Mouse (Mus musculus): ENCODE measurements at regions not wholly inside any gene's neighbourhood (a gene's known extent, or its start where the extent isn't known, plus 50 kb on each side); places are given as distances from the start of the nearest gene placed in this dataset.

- no peak for DNase-seq (ENCODE audit: low spot score)
Measured at GRCm38 (mm10) chr12:71718911-71719310, 112.0 kb upstream of the Daam1 start.

DNA sequence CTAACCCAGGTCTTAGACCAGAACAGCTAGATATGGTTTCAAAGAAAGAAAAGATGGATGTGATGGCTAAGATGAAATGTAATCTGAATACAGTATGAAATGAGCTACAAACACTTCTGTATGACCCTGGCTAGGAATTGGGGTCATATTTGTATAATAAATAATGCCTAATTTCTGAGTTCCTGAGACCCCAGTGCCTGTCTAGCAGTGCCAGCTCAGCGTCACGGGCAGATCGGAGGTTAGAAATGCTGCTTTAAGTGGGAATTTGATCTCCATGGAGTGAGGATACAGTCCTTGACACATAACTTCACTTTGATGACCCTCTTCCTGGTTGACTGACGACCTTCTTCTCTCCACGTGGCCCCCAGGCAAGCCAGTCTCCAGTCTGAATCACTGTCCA lies 105.7 kb upstream of the Daam1 start:
- DNase-seq (ENCODE audit: low spot score) = no peak

GRCm38 (mm10) chr12:71725713-71726336 lies 105.1 kb upstream of the Daam1 start:
- no peak for DNase-seq (ENCODE audit: low spot score)

GRCm38 (mm10) chr12:71743345-71743744 lies 87.5 kb upstream of the Daam1 start:
- DNase-seq (ENCODE audit: low spot score) = no peak

GRCm38 (mm10) chr12:71746011-71746410 lies 84.9 kb upstream of the Daam1 start:
- DNase-seq (ENCODE audit: low spot score) = no peak

DNA sequence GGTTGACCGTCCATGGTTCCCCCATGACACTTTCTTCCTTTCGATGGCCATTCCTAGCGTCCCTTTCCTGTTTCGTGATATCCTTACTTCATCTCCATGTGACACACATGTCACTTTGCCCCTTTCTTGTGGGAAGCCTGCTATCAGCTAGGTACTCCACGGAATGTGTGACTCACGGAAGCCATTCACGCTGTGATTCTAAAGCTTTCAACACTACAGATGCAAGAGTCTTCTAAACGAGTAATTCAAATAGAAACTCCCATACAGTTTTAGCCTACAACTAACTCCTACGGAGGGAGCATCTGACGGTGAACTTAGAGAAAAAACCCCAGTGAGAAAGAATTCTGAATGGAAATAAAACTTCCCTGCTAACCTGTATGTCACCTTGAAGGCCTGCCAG lies 83.5 kb upstream of the Daam1 start:
- no peak for DNase-seq (ENCODE audit: low spot score)

DNA sequence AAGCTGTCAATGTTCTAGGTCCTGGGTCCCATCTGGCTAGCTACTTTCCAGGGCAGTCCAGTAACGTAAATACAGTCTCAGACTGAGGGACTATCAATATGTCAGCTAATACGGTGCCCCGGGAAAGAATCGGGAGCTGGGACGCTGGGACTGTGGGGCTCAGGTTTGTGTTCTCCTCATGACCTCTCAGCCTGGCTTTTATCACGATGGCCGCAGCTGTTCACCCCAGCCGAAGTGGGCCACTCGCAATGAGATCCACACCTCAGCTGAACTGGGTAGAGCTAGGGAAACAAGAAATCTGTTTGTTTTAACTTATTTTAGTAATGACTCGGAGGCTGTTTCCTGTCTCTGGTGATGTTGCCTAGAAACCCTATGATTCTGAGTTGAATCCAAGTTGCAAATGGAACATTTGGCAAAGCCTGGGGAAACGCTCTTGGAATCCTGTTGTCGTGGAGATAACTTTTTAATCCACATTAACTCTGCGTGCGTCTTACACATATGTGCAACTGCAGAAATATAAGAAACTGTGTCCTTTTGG lies 83.0 kb upstream of the Daam1 start:
- peak; percentile 69 for DNase-seq (ENCODE audit: low spot score)

GRCm38 (mm10) chr12:71748731-71749130 lies 82.1 kb upstream of the Daam1 start:
- peak; percentile 69 for DNase-seq (ENCODE audit: low spot score)

GRCm38 (mm10) chr12:71749668-71750067 lies 81.2 kb upstream of the Daam1 start:
- DNase-seq (ENCODE audit: low spot score) = no peak

DNA sequence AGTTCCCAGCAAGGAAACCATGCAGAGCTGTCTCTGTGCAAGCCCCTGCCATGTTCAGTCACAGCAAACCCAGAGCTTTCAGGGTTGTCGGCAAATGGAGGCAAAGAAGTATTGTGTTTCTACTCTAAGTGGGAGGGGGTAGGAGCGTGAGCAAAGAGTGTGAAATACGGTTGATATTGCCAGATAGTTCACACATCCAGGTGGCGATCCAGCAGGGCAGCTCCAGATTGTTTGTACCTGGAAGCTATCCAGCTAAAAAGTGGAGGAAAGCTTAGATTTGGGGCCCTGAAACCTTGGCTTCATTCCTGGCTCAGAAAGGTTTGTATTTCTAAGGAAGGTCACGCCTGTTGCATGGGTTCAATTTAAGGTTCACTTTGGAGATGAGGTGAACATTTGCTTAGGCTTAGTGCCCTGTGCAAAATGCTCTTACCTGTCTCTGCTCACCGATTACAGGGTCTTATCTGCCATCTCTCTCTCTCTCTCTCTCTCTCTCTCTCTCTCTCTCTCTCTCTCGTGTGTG lies 78.1 kb upstream of the Daam1 start:
- no peak for DNase-seq (ENCODE audit: low spot score)

DNA sequence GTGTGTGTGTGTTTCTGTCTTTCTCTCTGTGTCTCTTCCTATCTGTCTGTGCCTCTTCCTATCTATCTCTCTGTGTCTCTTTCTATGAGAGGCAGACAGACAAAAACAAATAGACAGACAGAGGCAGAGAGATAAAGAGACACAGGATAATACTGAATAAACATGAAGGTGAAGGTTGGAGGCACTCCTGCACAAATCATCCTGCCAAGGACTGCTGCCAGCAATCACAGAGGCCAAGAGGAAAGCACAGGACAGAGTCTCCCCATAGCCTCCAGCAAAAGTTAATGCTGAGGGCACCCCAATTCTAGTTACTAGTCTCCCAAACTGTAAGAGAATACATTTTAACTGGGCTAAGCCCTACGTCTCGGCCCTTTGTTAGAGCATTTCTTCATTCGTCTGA lies 77.6 kb upstream of the Daam1 start:
- DNase-seq (ENCODE audit: low spot score) = no peak

DNA sequence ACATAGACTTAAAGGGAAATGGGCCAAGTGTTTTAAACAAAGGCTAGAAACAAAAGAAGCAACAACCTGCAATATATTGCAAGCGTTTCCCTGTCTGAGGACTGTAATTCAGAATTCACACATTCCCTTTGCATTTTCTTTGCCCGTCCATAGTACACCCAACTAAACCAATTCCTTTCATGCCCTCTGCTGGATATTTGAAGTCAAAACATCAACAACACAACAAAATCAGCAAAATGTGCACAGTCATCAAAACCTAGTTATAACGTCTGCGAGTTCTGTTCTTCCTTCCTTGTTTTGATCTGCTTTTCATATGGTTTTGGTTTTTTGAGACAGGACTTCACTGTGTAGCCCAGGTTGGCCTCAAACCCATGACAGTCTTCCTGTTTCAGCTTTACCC lies 67.7 kb upstream of the Daam1 start:
- DNase-seq (ENCODE audit: low spot score) = no peak

DNA sequence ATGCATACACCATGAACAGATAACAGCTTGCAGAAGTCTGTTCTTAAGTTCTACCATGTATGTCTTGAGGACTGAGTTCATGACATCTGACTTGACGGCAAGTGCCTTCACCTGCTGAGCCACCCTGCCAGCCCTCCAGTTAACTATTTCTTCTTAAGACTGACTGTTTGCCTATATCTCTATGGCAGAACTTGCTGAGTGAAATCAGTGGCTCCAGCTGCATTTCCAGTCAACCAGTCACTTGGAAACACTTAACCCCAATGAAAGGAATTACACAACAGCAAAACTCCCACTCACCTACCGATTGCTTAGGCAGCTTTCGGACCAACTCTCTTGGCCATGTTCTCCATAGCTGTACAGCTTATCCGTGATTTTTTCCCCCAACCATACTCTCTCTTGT lies 64.8 kb upstream of the Daam1 start:
- DNase-seq (ENCODE audit: low spot score) = no peak

GRCm38 (mm10) chr12:71766636-71767035 lies 64.2 kb upstream of the Daam1 start:
- no peak for DNase-seq (ENCODE audit: low spot score)

GRCm38 (mm10) chr12:71767896-71768295 lies 63.0 kb upstream of the Daam1 start:
- no peak for DNase-seq (ENCODE audit: low spot score)

- peak; percentile 83 for DNase-seq (ENCODE audit: low spot score)
Measured at GRCm38 (mm10) chr12:71768471-71768870, 62.4 kb upstream of the Daam1 start.

GRCm38 (mm10) chr12:71768890-71769289 lies 62.0 kb upstream of the Daam1 start:
- no peak for DNase-seq (ENCODE audit: low spot score)

DNA sequence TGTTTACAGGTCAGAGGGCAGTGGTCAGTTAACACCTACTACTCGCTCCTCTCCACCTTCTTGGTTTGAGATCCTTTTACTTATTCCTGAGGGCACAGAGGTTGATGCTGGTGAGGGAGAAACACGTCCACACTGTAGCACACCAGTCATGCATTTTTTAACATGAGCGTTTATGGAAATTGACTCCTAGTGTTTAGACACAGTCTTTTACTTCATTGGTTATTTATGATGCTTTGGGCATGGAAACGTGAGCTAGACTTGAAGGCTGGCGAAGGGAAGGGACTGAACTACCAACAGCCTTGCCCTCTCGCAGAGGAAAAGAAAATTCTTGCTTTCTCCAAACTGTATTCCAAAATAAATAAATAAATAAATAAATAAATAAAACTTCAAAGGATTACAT lies 61.6 kb upstream of the Daam1 start:
- DNase-seq (ENCODE audit: low spot score) = no peak

- no peak for DNase-seq (ENCODE audit: low spot score)
Measured at GRCm38 (mm10) chr12:71773891-71774290, 57.0 kb upstream of the Daam1 start.

GRCm38 (mm10) chr12:71775126-71775525 lies 55.8 kb upstream of the Daam1 start:
- DNase-seq (ENCODE audit: low spot score) = no peak

GRCm38 (mm10) chr12:71778137-71778536 lies 52.7 kb upstream of the Daam1 start:
- no peak for DNase-seq (ENCODE audit: low spot score)

DNA sequence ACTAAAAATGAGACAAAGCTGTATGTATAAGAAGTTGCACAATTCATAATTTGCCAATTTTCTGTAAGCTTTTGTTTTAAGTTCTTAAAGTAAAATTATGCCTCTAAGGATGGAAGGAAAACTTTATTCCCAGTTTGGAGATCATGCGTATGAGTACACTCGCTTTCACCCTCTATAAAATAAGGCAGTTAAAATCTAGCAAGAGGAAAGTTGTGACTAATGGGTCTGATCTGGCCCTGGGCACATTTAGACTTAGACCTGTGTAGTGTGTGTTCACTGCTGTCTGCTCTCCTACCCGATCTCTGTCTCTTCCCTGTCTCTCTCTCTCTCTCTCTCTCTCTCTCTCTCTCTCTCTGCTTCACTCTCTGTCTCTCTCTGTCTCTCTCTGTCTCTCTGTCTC lies 51.9 kb upstream of the Daam1 start:
- DNase-seq (ENCODE audit: low spot score) = no peak

DNA sequence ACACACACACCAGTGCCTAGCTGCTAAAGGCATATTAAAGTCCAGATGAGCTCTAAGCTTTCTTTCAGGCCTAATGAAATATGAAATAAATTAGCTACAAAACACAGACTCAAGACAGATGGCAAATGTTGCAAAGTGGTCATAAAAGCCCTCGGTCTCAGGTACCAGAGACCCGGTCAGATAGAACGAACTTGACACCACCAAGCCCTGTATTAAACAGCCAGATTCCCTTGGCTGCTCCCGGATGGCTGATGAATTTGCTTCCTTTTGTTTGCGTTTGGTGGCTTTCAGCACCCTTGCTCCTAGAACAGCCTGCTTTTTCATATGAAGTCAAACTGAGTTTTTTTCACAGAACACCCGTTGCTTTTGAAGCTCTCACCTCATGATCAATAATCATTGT lies 51.5 kb upstream of the Daam1 start:
- DNase-seq (ENCODE audit: low spot score) = no peak
